Mouse (Mus musculus) kidney, adult 2 months (tissue): ENCODE data around the gene Creld2.
"Not testable (repeated sequence)": the region's sequence is repeated elsewhere in the genome, so short reads cannot be mapped to it uniquely, and the experiment has no call there.

ENCODE experiments used
- CTCF ChIP-seq: fragments of 200-500 bp; conservative IDR thresholded peaks from 2 replicates; pipeline ENCODE4 v1.5.1; 2011; ENCODE audit warnings: low read depth, mild to moderate bottlenecking, control low read depth, low read length, moderate library complexity, mixed read lengths; ENCODE audit not compliant: insufficient read depth, insufficient read length
- POLR2A ChIP-seq: fragments of 200-500 bp; IDR thresholded peaks from one replicate; pipeline ENCODE4 v1.6.1; 2011; ENCODE audit warnings: low read depth, low read length, control low read depth

- not testable (repeated sequence) for TF ChIP-seq POLR2A, CTCF
Measured at GRCm38 (mm10) chr15:88794729-88795128, 24.7 kb upstream of the Creld2 start.
